Mouse (Mus musculus) testis, adult 2 months (tissue): ENCODE data around the gene Isg20l2.

Experiments used
- CTCF ChIP-seq: fragments of 200-500 bp; IDR thresholded peaks from 2 replicates; pipeline ENCODE4 v1.5.1; 2012; ENCODE audit warnings: low read depth, mild to moderate bottlenecking, inconsistent platforms, low read length, moderate library complexity; ENCODE audit not compliant: control insufficient read depth, insufficient read depth, insufficient replicate concordance
- POLR2A ChIP-seq: fragments of 200-500 bp; IDR thresholded peaks from 2 replicates; pipeline ENCODE4 v1.6.1; 2012; ENCODE audit warnings: low read depth, mild to moderate bottlenecking, inconsistent platforms, low read length, moderate library complexity; ENCODE audit not compliant: control insufficient read depth

DNA sequence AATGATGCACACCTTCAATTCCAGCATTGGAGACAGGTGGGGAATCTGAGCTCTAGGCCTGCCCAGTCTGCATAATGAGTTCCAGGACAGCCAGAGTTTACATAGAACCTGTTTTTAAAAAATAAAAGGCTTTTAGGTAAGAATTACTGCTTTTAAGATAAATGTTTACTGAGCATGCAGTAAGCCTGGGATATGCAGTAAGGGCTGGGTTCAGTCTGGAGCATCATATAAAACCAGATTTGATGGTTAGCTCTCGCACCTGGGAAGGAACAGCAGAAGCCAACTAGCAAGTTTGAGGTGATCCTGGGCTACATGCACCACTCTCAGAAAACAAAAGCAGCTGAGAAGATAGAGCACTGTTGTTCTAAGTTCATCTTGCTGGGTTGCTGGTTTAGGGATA lies 11.6 kb upstream of the Isg20l2 start:
- TF ChIP-seq CTCF (no peak), POLR2A (no peak)
